Mouse (Mus musculus): Measurements from ENCODE around the gene Mob3a.

GRCm38 (mm10) chr10:80736731-80737130 lies 35.0 kb upstream of the Mob3a start:
- no peak for TF ChIP-seq CTCF (IDR thresholded peaks at IDR 0.05; ENCODE audit: control insufficient read depth, insufficient read depth, insufficient read length)
- no peak for TF ChIP-seq CEBPB (IDR thresholded peaks at IDR 0.05; ENCODE audit: low read depth)
- TF ChIP-seq USF1 (IDR thresholded peaks at IDR 0.05; ENCODE audit: low read depth): no peak
- no peak for TF ChIP-seq MAX (IDR thresholded peaks at IDR 0.05)
- no peak for TF ChIP-seq MYOG (IDR thresholded peaks at IDR 0.05; ENCODE audit: control insufficient read depth, extremely low read depth, insufficient read length)
- no peak for TF ChIP-seq FOSL1 (IDR thresholded peaks at IDR 0.05; ENCODE audit: insufficient read depth, low read length, poor library complexity, severe bottlenecking)

Measured in C2C12 (cell line).